Mouse (Mus musculus) kidney, postnatal 0 days (tissue): ENCODE results near the gene Etv5. TPM values are rescaled to one million over a fixed set of nuclear protein-coding genes. Genes with fewer than 3 reads are reported as not detected.

ENCODE experiments used
- ATAC-seq: fragments of 200-750 bp; cut with Nextera tagmentation; replicated peaks from 2 replicates; pipeline ENCODE4 v1.8.0; 2017; ENCODE audit warnings: low read depth, moderate number of reproducible peaks, moderate TSS enrichment, moderate library complexity; ENCODE audit not compliant: low FRiP score
- DNase-seq: peaks from one replicate; pipeline ENCODE4 v3.0.0-alpha.2; 2016; ENCODE audit warnings: low spot score
- H3K27ac ChIP-seq: fragments of 300-500 bp; sonication (generic); 2 replicates; pipeline ENCODE4 v1.5.1; 2014; ENCODE audit warnings: mild to moderate bottlenecking
- H3K27me3 ChIP-seq: fragments of 300-500 bp; sonication (generic); 2 replicates; pipeline ENCODE4 v1.6.1; 2014; ENCODE audit warnings: low read length, mixed read lengths; ENCODE audit not compliant: insufficient read depth
- H3K36me3 ChIP-seq: fragments of 300-500 bp; sonication (generic); 2 replicates; pipeline ENCODE4 v1.6.1; 2014; ENCODE audit warnings: low read length, mixed read lengths; ENCODE audit not compliant: insufficient read depth
- H3K4me1 ChIP-seq: fragments of 300-500 bp; sonication (generic); replicated peaks from 2 replicates; pipeline ENCODE4 v1.6.1; 2014; ENCODE audit warnings: antibody characterized with exemption, low read length, mixed read lengths; ENCODE audit not compliant: insufficient read depth
- H3K4me2 ChIP-seq: fragments of 300-500 bp; sonication (generic); 2 replicates; pipeline ENCODE4 v1.6.1; 2014; ENCODE audit warnings: mild to moderate bottlenecking, low read length, moderate library complexity, mixed read lengths
- H3K4me3 ChIP-seq: fragments of 300-500 bp; sonication (generic); replicated peaks from 2 replicates; pipeline ENCODE4 v1.5.1; 2014; ENCODE audit warnings: low read depth, low read length
- H3K9ac ChIP-seq: fragments of 300-500 bp; sonication (generic); 2 replicates; pipeline ENCODE4 v1.6.1; 2014; ENCODE audit warnings: low read depth, low read length
- H3K9me3 ChIP-seq: fragments of 300-500 bp; sonication (generic); replicated peaks from 2 replicates; pipeline ENCODE4 v1.6.1; 2016; ENCODE audit warnings: low read length, inconsistent platforms, mixed read lengths
- CTCF ChIP-seq: IDR thresholded peaks from 2 replicates; pipeline ENCODE4 v1.5.1; 2016; ENCODE audit warnings: antibody characterized with exemption, low read depth, mild to moderate bottlenecking, moderate library complexity
- WGBS: fragments of 180-500 bp; shearing (Covaris S2); extraction: QIAGEN DNeasy Blood & Tissue Kit; methylation state at CpG from one replicate; pipeline ENCODE4 v1.1.7; 2014; 5-methylcytosine and 5-hydroxymethylcytosine counted together
- polyA plus RNA-seq: library from polyadenylated mRNA; unstranded; fragments of >200 nt; fragmentation: Nextera tagmentation; extraction: Ambion mirVana; gene quantifications from 2 replicates; pipeline ENCODE4 v1.2.1, GENCODE M21; 2015

The Etv5 gene
- polyA plus RNA-seq, 1 experiment from 2014 or later: 45.8 TPM

DNA sequence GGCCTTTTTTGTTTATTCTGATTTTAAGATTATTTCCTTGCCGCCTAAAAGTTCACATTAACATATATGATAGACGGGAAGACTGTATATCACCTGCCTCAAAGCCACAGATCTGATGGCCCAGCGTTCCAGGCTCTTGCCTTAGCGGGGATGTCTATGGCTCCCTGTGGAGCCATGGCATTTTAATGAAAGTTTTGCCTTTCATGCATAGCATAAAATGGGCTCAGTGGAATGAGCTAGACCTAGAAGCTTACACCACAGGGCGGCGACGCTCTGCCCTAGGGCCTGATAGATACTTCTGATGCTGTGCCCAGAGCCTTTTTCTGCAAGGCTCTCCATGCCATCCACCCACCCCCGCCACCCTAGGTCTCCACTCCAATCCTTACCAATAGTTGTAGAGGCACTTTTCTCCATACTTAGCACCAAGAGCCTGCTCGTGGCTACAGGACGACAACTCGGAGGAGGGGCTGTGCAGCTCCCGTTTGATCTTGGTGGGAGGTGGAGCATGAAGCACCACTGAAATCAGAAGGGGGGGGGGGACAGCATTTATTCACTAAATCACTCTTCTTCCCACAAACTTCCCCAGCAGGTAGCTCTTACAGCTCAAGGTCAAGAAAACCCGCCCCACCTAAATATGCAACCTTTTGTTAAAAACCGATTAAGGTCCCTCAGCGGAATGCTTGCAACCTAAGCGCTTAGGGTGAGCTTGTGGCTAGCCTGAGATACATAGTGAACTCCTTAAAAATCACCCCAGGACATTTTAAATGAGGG is 26.9 kb downstream of the Etv5 start:
- Histone ChIP-seq H3K27ac (no peak overlapping the region), H3K4me2 (no peak overlapping the region), H3K27me3 (no peaks in the 10 kb centered on the region), H3K9ac (no peak overlapping the region), H3K4me3 (no peak overlapping the region), H3K9me3 (no peaks in the 10 kb centered on the region), H3K36me3 (peaks cover 9% of the 10 kb centered on the region; the same call in 1 of the 2 replicates), H3K4me1 (no peaks in the 10 kb centered on the region; the same call in 1 of the 2 replicates)
- no peak for TF ChIP-seq CTCF
- 59% methylated on average over 16 of the region's 16 CpGs for WGBS
- no peak for ATAC-seq
- no peak for DNase-seq

DNA sequence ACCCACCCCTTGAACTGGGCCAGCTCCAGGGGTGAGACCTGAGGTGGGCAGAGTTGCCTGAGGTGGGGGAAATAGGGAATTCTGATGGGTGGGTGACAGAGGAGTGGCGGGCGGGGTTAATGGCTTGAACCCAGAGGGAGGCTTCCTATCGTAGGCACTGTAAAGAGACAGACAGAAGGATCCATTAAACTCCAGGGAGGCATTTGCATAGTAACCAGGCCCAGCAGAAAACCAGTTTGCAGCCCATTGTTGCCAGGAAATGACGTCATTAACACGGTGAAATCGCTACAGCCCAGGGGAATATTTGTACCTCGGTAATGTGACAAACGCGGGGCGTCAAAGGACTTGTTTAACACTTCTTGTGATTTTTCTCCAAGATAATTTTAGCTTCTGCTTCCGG is 27.8 kb downstream of the Etv5 start:
- WGBS: 38% methylated on average over 11 of the region's 11 CpGs
- no peak overlapping the region for H3K27ac ChIP-seq
- no peaks in the 10 kb centered on the region; the same call in 1 of the 2 replicates for H3K4me1 ChIP-seq
- H3K9ac ChIP-seq: no peak overlapping the region
- no peak for TF ChIP-seq CTCF
- peaks cover 9% of the 10 kb centered on the region; the same call in 1 of the 2 replicates for H3K36me3 ChIP-seq
- H3K9me3 ChIP-seq: no peaks in the 10 kb centered on the region
- no peaks in the 10 kb centered on the region for H3K27me3 ChIP-seq
- ATAC-seq (no peak), DNase-seq (no peak)
- H3K4me3 ChIP-seq: no peak overlapping the region
- H3K4me2 ChIP-seq: no peak overlapping the region

- peaks cover 9% of the 10 kb centered on the region; the same call in 1 of the 2 replicates for H3K36me3 ChIP-seq
- H3K4me1 ChIP-seq: no peaks in the 10 kb centered on the region; the same call in 1 of the 2 replicates
- ATAC-seq (no peak), DNase-seq (no peak)
- no peak overlapping the region for H3K4me3 ChIP-seq
- H3K4me2 ChIP-seq: no peak overlapping the region
- no peak overlapping the region for H3K27ac ChIP-seq
- 78% methylated on average over 5 of the region's 5 CpGs for WGBS
- no peak overlapping the region for H3K9ac ChIP-seq
- H3K27me3 ChIP-seq: no peaks in the 10 kb centered on the region
- no peak for TF ChIP-seq CTCF
- no peaks in the 10 kb centered on the region for H3K9me3 ChIP-seq
Observed at GRCm38 (mm10) chr16:22410000-22410399, 29.5 kb downstream of the Etv5 start.

GRCm38 (mm10) chr16:22408642-22409360 is 30.7 kb downstream of the Etv5 start:
- Histone ChIP-seq H3K27me3 (no peaks in the 10 kb centered on the region), H3K4me2 (no peak overlapping the region), H3K9ac (no peak overlapping the region), H3K9me3 (no peaks in the 10 kb centered on the region), H3K4me1 (no peaks in the 10 kb centered on the region; the same call in 1 of the 2 replicates), H3K4me3 (no peak overlapping the region), H3K27ac (peak overlapping the region; percentile 25; the same call in 1 of the 2 replicates), H3K36me3 (peaks cover 9% of the 10 kb centered on the region; the same call in 1 of the 2 replicates)
- DNase-seq (peak; percentile 56), ATAC-seq (no peak)
- no peak for TF ChIP-seq CTCF
- WGBS: 62% methylated on average over 8 of the region's 8 CpGs

DNA sequence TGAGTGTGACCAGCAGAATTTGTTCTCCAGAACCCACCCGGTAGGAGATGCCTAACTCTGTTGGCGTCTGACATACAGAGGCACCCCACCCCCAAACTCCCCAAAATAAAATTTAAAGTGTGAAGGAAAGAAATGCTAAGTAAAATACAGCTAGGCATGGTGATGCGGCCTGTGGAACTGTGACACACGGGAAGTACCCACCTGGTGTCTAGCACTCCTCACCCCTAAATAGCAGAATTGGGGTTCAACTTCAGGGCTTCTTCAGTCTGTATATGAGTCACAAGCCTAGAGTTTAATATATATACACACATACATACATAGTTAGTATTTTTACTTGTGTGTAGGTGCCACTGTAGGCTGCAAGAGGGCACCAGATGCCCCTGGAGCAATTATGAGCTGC is 32.8 kb downstream of the Etv5 start:
- no peak for DNase-seq
- peaks cover 13% of the 10 kb centered on the region; the same call in 1 of the 2 replicates for H3K36me3 ChIP-seq
- no peak overlapping the region for H3K9ac ChIP-seq
- no peaks in the 10 kb centered on the region for H3K27me3 ChIP-seq
- ATAC-seq: no peak
- H3K9me3 ChIP-seq: no peaks in the 10 kb centered on the region
- 90% methylated on average over 4 of the region's 4 CpGs for WGBS
- TF ChIP-seq CTCF: no peak
- no peak overlapping the region for H3K4me3 ChIP-seq
- H3K4me2 ChIP-seq: no peak overlapping the region
- 0 out of 2 replicates have a peak overlapping the region, but pooled peaks have one; percentile 70 for H3K27ac ChIP-seq
- H3K4me1 ChIP-seq: no peaks in the 10 kb centered on the region; the same call in 1 of the 2 replicates

DNA sequence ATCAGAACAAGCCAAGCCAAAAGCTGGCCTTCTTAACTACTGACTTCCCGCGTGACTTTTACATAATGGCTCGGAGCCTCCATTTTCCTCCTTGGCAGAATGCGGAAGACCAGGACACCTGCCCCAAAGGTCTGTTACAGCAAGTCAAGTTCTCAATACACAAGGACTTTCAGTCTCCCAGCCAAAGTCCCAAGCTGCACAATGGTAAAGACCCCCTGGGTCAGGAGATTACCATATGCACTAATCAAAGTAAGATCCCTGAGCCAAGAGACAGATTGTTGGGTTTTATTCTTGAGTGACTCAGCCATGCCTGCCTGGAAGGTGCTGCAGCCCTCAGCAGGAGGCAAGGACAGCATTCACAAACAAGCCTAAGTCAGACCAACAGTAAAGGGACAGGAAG is 33.5 kb downstream of the Etv5 start:
- no peak overlapping the region for H3K4me3 ChIP-seq
- no peak overlapping the region for H3K9ac ChIP-seq
- no peaks in the 10 kb centered on the region for H3K9me3 ChIP-seq
- no peak overlapping the region for H3K4me2 ChIP-seq
- H3K27ac ChIP-seq: peak overlapping the region; percentile 70
- TF ChIP-seq CTCF: no peak
- 76% methylated on average over 4 of the region's 4 CpGs for WGBS
- H3K27me3 ChIP-seq: no peaks in the 10 kb centered on the region
- DNase-seq (no peak), ATAC-seq (no peak)
- H3K36me3 ChIP-seq: peaks cover 15% of the 10 kb centered on the region
- H3K4me1 ChIP-seq: no peaks in the 10 kb centered on the region; the same call in 1 of the 2 replicates
